Mouse (Mus musculus) heart, postnatal 0 days (tissue): ENCODE data around the gene Igf2bp3. TPM values are rescaled to one million over a fixed set of nuclear protein-coding genes. Genes with fewer than 3 reads are reported as not detected.
A peak's percentile ranks its signal among the peaks of the same experiment; 100 is the strongest.

Source experiments
- ATAC-seq: fragments of 200-750 bp; cut with Nextera tagmentation; 2 replicates; pipeline ENCODE4 v1.8.0; 2017; ENCODE audit warnings: low read depth, moderate number of reproducible peaks, moderate library complexity; ENCODE audit not compliant: insufficient read depth
- DNase-seq: peaks from one replicate; pipeline ENCODE4 v3.0.0-alpha.2; 2016; ENCODE audit warnings: low spot score
- H3K27ac ChIP-seq: fragments of 300-500 bp; sonication (generic); 2 replicates; pipeline ENCODE4 v1.5.1; 2014; ENCODE audit warnings: low read depth, mild to moderate bottlenecking
- H3K27me3 ChIP-seq: fragments of 300-500 bp; sonication (generic); 2 replicates; pipeline ENCODE4 v1.6.1; 2014; ENCODE audit warnings: low read length, mixed read lengths; ENCODE audit not compliant: control insufficient read depth, insufficient read depth
- H3K36me3 ChIP-seq: fragments of 300-500 bp; sonication (generic); replicated peaks from 2 replicates; pipeline ENCODE4 v1.6.1; 2014; ENCODE audit warnings: low read length, mixed read lengths; ENCODE audit not compliant: control insufficient read depth, insufficient read depth
- H3K4me1 ChIP-seq: fragments of 300-500 bp; sonication (generic); 2 replicates; pipeline ENCODE4 v1.6.1; 2014; ENCODE audit warnings: antibody characterized with exemption; ENCODE audit not compliant: control insufficient read depth, insufficient read depth
- H3K4me2 ChIP-seq: fragments of 300-500 bp; sonication (generic); 2 replicates; pipeline ENCODE4 v1.6.1; 2014; ENCODE audit warnings: low read depth, mild to moderate bottlenecking, low read length, moderate library complexity
- H3K4me3 ChIP-seq: fragments of 300-500 bp; sonication (generic); 2 replicates; pipeline ENCODE4 v1.5.1; 2014; ENCODE audit warnings: low read depth, low read length
- H3K9ac ChIP-seq: fragments of 300-500 bp; sonication (generic); replicated peaks from 2 replicates; pipeline ENCODE4 v1.6.1; 2014; ENCODE audit warnings: low read depth, low read length, mixed read lengths
- H3K9me3 ChIP-seq: fragments of 300-500 bp; sonication (generic); replicated peaks from 2 replicates; pipeline ENCODE4 v1.6.1; 2016; ENCODE audit warnings: low read length; ENCODE audit not compliant: control insufficient read depth
- CTCF ChIP-seq: IDR thresholded peaks from 2 replicates; pipeline ENCODE4 v1.5.1; 2016; ENCODE audit warnings: antibody characterized with exemption, control low read depth, low read depth
- EP300 ChIP-seq: IDR thresholded peaks from 2 replicates; pipeline ENCODE4 v1.6.1; 2016; ENCODE audit warnings: antibody characterized with exemption, low read depth
- WGBS: fragments of 180-500 bp; shearing (Covaris S2); extraction: QIAGEN DNeasy Blood & Tissue Kit; methylation state at CpG from one replicate; pipeline ENCODE4 v1.1.7; 2014; 5-methylcytosine and 5-hydroxymethylcytosine counted together
- polyA plus RNA-seq: library from polyadenylated mRNA; unstranded; fragments of >200 nt; fragmentation: Nextera tagmentation; extraction: Ambion mirVana; gene quantifications from 2 replicates; pipeline ENCODE4 v1.2.1, GENCODE M21; 2015
- total RNA-seq: library from RNA; depleted of rRNA; stranded (reverse); fragments of >200 nt; gene quantifications from 2 replicates; pipeline ENCODE4 v1.2.3, GENCODE M21; 2014; ENCODE audit warnings: low replicate concordance

Igf2bp3 gene
- total and polyA plus RNA-seq, 2 experiments from 2014 or later: 9.4 to 21.0 TPM

DNA sequence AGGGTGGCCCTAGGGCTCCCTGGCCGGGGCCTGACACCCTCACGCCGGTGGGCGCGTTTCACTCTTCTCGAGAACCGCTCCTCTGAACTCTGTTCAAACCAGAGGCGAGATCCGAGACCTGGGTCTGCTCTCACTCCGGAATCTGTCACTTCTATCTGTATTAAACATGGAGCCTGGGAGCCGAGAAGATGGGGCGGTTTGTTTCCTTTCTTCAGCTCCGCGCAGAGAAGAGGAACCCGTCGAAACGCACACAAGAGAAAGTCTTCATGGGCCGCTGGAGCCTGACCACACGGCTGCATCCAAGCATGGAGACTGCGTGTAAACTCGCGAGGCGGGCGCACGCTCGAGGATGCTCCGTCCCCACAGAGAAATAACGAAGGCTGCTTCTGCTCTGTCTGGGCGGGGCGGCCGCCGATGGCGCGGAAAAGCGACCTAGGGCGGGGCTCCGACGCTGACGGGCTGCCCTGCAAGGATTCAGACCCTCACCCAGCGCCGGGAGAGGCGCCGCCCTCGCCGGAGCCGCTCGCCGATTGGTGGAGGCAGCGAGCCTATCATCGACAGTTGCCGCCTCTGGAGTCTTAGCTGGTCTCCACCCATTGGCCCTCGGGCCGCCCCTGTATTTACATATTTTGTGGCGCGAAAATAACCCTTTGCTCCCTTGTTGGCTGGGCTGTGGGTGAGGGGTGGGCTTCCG is 3.0 kb upstream of the Igf2bp3 start:
- DNase-seq (peak; percentile 95), ATAC-seq (peak; percentile 89)
- TF ChIP-seq EP300: peak; percentile 26; the same call in 1 of the 2 replicates
- TF ChIP-seq CTCF: no peak
- Histone ChIP-seq H3K27ac (peak overlapping the region; percentile 94), H3K4me3 (peak overlapping the region; percentile 77), H3K9me3 (no peaks in the 10 kb centered on the region), H3K36me3 (no peaks in the 10 kb centered on the region), H3K9ac (peak overlapping the region; percentile 73), H3K4me1 (0 out of 2 replicates have a peak, but pooled peaks cover 7% of the 10 kb centered on the region), H3K4me2 (peak overlapping the region; percentile 96), H3K27me3 (peaks cover 9% of the 10 kb centered on the region; the same call in 1 of the 2 replicates)
- WGBS: under 1% methylated on average over 56 of the region's 56 CpGs

DNA sequence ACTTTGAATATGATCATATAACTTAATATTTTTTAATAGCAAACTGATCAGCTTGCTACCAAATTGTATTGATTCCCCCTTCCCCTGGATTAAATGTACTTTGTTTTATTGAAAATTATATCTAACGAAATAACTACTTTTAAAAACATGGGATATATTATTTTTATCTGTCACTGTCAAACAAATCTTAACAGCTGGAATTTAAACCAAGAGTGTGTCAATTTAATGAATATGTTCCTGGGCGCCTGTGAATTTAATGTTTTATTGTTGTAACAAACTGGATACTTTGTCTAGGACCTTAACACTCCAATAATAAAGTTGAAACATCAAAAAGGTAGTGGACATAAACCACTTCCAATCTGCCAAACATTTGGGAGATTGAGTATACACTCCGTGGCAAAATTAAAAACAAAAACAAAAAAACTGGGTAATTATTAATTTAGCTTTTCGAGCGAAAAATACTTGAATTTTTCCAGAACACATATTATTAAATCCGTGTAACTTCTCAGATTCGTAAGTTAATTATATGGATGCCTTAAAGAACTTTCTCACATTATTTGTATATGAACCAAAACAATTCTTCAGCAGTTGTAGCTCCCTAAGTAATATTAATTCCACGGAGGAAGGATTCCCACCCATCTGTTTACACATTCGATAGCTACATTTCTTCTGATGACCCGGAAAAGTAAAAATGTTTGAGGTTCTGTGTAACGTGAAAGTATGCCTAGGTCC is 2.2 kb upstream of the Igf2bp3 start:
- H3K4me3 ChIP-seq: peak overlapping the region; percentile 77
- peak overlapping the region; percentile 94 for H3K27ac ChIP-seq
- no peak for DNase-seq
- TF ChIP-seq CTCF: no peak
- no peak for TF ChIP-seq EP300
- peak overlapping the region; percentile 96 for H3K4me2 ChIP-seq
- H3K36me3 ChIP-seq: no peaks in the 10 kb centered on the region
- 0 out of 2 replicates have a peak, but pooled peaks cover 9% of the 10 kb centered on the region for H3K4me1 ChIP-seq
- 9% methylated on average over 11 of the region's 11 CpGs for whole genome bisulfite sequencing
- ATAC-seq: no peak
- peak overlapping the region; percentile 73 for H3K9ac ChIP-seq
- peaks cover 6% of the 10 kb centered on the region; the same call in 1 of the 2 replicates for H3K27me3 ChIP-seq
- no peaks in the 10 kb centered on the region for H3K9me3 ChIP-seq

DNA sequence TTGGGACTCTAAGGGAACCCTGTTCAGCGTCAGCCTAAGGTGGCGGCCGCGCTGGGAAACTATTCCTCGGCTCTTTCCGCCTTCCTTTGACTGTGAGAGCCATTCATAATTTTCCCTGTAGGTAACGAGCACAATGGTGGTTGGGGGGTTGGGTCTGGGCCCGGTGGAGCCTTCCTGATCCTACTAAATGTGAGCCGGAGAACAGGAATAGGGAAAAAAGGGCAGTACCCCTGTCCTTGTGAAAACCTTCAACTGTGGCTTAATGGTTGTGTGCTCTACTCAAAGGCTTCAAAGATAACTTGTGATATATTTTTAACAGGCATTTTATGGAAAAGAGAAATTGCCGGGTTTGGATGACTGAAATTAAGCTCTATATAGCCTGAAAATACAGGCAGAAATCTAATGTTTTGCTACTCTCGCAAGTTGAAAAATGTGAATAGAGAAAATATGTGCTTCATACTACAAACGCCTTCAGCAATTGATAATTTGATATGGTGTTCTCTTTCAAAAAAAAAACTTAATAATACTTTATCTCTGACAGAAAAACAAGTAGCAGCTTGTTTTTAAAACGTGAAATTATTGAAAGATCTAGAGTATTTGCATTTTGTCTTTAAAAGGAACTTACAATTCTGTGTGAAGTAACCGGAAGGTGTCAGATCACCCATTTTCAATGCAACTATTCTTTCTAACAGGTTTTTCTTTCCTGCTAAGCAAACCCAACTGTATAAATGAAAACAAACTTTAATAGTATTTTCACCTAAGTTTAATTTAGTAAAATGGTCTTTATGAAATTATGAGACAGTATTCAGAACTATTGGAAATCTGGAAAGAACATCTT is 1.2 kb upstream of the Igf2bp3 start:
- Histone ChIP-seq H3K4me3 (peak overlapping the region; percentile 66), H3K9ac (peak overlapping the region; percentile 88), H3K9me3 (no peaks in the 10 kb centered on the region), H3K4me2 (peak overlapping the region; percentile 84), H3K36me3 (no peaks in the 10 kb centered on the region), H3K4me1 (peaks cover 11% of the 10 kb centered on the region), H3K27ac (peak overlapping the region; percentile 94), H3K27me3 (peaks cover 6% of the 10 kb centered on the region; the same call in 1 of the 2 replicates)
- 5% methylated on average over 14 of the region's 14 CpGs for WGBS
- peak; percentile 1; the same call in 1 of the 2 replicates for ATAC-seq
- TF ChIP-seq EP300 (no peak), CTCF (no peak)
- no peak for DNase-seq

DNA sequence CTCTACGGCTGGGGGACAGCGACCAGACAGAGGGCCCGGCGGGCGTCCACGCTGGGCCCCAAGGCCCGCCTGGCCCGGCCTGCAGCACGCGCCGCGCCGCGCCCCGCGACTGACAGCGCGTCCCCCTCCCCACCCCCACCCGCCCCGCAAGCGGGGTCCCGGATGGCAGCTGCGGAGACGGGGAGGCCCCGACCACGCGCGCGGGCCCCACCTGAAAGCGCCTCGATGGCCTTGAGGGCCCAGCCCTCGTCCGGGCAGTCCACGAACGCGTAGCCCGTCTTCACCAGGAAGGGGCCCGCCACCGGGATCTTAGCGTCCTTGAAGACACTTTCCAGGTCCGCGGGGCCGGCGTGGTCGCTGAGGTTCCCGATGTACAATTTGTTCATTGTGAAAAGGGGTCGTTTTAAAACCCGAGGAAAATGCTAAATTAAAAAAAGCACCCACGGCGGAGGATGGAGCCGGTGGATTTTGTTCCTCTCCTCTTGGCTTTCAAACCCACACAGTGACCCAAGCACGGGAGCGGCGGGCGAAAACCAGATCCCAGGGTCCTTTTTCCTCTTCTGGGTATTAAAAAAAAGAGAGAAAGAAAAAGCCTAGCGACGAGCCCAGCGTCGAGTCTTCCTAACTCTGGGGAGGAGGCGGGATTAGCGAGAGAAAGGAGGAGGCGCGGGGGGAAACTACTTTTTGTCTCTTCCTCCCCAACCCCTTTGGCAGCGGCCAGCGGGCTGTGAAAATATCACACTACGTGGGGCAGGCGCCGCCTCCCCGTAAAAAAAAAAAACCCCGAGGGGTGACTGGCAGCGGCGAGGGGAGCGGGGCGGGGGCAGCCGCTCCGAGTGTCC is 450 bp downstream of the Igf2bp3 start:
- Histone ChIP-seq H3K27me3 (no peaks in the 10 kb centered on the region), H3K4me2 (peak overlapping the region; percentile 84), H3K4me1 (peaks cover 26% of the 10 kb centered on the region), H3K9me3 (no peaks in the 10 kb centered on the region), H3K27ac (peak overlapping the region; percentile 94), H3K4me3 (peak overlapping the region; percentile 66), H3K9ac (peak overlapping the region; percentile 88), H3K36me3 (no peaks in the 10 kb centered on the region)
- DNase-seq: peak; percentile 83
- no peak for TF ChIP-seq CTCF
- TF ChIP-seq EP300: no peak
- under 1% methylated on average over 71 of the region's 76 CpGs for WGBS
- ATAC-seq: 0 out of 2 replicates have a peak, but pooled peaks have one; percentile 4
